Mouse (Mus musculus): ENCODE results near the gene Creb3l2. TPM values are rescaled to one million over a fixed set of nuclear protein-coding genes. Genes with fewer than 3 reads are reported as not detected.

Gene Creb3l2
- polyA plus RNA-seq, 1 experiment from 2014 or later: 4.1 TPM

DNA sequence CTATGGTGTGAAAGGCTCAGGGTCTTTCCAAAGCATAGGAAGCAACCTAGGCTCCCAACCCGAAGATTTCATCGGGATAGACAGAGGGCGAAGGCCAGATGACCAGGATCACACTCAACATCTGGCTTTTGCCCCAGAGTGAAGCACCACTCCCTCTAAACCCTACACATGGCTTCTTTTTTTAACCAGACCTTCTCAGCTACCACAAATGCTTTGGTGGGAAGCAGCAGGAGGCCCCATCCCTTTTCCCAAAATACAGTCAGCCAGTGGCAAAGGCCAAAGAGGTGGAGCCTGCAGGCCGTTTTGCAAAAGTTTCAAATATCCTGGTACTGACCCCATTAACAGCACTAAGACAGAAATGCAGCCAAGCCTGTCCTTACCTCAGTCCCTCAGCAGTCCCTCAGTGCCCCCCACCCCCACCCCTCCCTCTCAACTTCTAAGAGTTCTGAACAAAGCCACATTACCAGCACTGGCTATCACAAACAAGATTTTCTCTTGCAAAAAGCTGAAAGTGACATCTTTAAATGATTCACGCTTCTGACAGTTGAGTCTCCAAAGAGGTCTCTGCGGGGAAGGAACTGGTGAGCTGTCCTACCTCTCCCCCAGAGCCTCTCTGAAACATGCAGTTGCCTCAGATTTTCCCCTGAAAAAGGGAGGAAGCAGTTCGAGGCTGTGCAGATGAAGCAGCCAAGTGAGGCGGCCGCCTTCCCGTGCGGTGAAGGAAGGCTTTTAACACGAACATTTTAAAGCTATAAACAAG, 1.3 kb downstream of the Creb3l2 start:
- Histone ChIP-seq H3K27me3 (replicated peaks) (no peaks in the 10 kb centered on the region), H3K36me3 (no peaks in the 10 kb centered on the region), H3K27ac (replicated peaks) (peak overlapping the region; percentile 52), H3K4me3 (replicated peaks) (peak overlapping the region; percentile 69), H3K4me2 (peak overlapping the region; percentile 82), H3K9me3 (replicated peaks) (no peaks in the 10 kb centered on the region), H3K4me1 (peaks cover 15% of the 10 kb centered on the region; the same call in 1 of the 2 replicates), H3K9ac (replicated peaks) (peak overlapping the region; percentile 54)
- no peak for ATAC-seq (ENCODE audit: low FRiP score)
- 16% methylated on average over 12 of the region's 12 CpGs for WGBS

DNA sequence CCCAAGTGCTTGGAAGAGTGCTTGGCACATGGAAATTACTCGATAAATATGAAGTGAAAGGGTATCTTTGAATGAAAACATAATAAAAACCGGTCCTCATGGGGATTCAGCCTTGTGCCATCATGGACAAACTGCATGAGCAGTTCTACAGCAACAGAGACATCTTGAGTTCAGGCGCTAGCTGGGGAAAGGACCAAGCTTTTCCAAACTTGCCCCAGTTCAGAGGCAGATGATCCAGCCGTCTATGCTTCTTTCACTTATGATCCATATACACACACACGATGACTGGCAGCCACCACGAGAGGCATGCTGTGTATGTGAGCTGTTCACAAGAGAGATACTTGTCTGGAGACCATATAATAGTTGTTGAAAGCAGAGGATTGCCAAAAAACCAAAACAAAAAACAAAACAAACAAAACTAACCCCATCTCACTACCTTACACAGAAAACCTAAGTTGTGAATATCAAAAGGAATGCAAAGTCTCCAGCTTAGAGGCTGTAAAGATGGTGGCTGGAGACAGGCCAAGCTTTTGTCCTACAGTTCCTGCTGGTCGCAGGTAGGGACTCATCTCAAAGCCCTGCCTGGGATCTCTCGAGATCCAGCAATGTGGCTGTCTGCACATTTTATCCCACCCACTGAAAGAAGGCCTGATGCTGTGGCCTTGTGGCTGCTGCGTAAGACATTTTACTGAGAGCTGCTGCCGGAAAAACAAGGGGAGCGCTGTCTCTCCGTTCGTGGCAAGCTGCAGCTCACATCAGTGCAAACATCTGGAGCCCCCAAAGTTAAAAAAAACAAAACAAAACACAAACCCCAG, 2.1 kb downstream of the Creb3l2 start:
- H3K4me1 ChIP-seq: peaks cover 15% of the 10 kb centered on the region; the same call in 1 of the 2 replicates
- peak overlapping the region; percentile 82 for H3K4me2 ChIP-seq
- H3K27ac ChIP-seq (replicated peaks): peak overlapping the region; percentile 50
- H3K9ac ChIP-seq (replicated peaks): peak overlapping the region; percentile 54; the same call in 1 of the 2 replicates
- ATAC-seq (ENCODE audit: low FRiP score): no peak
- no peaks in the 10 kb centered on the region for H3K27me3 ChIP-seq (replicated peaks)
- H3K36me3 ChIP-seq: no peaks in the 10 kb centered on the region
- peak overlapping the region; percentile 69 for H3K4me3 ChIP-seq (replicated peaks)
- 58% methylated on average over 13 of the region's 13 CpGs for WGBS
- H3K9me3 ChIP-seq (replicated peaks): no peaks in the 10 kb centered on the region

DNA sequence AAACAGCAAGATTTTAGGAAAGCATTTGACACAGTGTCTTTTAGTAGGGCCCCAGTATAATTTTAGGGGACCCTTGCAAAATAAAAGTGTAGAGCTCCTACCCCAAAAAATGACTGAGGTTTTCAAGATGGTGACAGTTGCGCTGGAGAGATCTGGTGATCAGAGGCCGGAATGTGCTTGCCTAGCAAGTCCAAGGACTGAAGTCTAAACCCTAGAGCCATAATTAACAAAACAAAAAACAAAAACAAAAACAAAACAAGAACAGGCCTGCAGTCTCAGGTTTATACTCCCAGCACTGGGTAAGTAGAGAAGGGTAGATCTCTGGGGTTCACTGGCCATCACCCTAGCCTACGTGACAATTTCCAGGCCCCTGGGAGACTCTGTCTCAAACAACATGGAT, 3.4 kb downstream of the Creb3l2 start:
- 0 out of 2 replicates have a peak overlapping the region, but pooled peaks have one; percentile 17 for H3K4me2 ChIP-seq
- H3K9me3 ChIP-seq (replicated peaks): no peaks in the 10 kb centered on the region
- peaks cover 15% of the 10 kb centered on the region; the same call in 1 of the 2 replicates for H3K4me1 ChIP-seq
- no peak overlapping the region for H3K27ac ChIP-seq (replicated peaks)
- ATAC-seq (ENCODE audit: low FRiP score): no peak
- H3K36me3 ChIP-seq: no peaks in the 10 kb centered on the region
- no peak overlapping the region for H3K4me3 ChIP-seq (replicated peaks)
- H3K9ac ChIP-seq (replicated peaks): no peak overlapping the region
- 94% methylated on average over 3 of the region's 3 CpGs for WGBS
- no peaks in the 10 kb centered on the region for H3K27me3 ChIP-seq (replicated peaks)

DNA sequence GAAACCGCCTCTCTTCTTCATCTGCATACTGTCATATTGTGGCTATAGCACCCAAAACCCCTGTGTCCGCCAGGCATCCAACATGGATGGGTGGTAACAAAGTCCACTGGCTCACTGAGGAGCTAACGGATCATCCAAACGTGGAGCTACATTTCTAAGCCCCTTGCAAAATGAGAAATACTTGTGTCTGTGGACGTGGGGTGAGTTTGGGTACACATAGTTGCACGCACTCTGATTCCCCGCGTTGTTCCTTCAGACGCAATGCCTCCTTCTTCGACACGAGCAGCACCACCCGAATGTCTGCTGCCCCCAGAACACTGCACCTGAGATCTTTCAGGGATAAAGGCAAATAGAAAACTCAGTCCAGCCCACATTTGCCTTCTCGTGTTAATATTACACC, 4.9 kb downstream of the Creb3l2 start:
- Histone ChIP-seq H3K36me3 (no peaks in the 10 kb centered on the region), H3K27me3 (replicated peaks) (no peaks in the 10 kb centered on the region), H3K4me3 (replicated peaks) (no peak overlapping the region), H3K4me1 (peaks cover 10% of the 10 kb centered on the region; the same call in 1 of the 2 replicates), H3K9ac (replicated peaks) (no peak overlapping the region), H3K9me3 (replicated peaks) (no peaks in the 10 kb centered on the region), H3K4me2 (no peak overlapping the region), H3K27ac (replicated peaks) (no peak overlapping the region)
- 91% methylated on average over 13 of the region's 13 CpGs for WGBS
- no peak for ATAC-seq (ENCODE audit: low FRiP score)

DNA sequence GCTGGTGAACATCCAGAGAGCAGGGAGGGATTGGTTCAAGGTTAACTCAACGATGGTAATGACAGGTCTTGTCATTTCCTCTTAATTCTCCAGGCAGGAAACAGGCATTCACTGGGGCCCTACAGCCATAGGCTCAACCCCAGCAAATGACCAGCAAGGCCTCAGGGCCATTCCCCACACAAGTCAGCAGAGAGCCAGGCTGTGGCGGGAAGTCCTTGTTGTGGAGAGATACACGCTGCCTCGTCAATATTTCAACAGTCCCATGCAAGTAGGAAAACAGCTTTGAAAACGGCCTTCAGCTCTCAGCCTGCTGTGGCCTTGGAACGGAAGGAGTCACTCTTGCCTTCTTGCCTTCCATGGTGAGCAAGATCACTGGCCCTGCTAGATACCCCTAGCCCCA, 6.6 kb downstream of the Creb3l2 start:
- 89% methylated on average over 6 of the region's 6 CpGs for WGBS
- Histone ChIP-seq H3K9me3 (replicated peaks) (no peaks in the 10 kb centered on the region), H3K27ac (replicated peaks) (no peak overlapping the region), H3K4me2 (no peak overlapping the region), H3K4me3 (replicated peaks) (no peak overlapping the region), H3K27me3 (replicated peaks) (no peaks in the 10 kb centered on the region), H3K36me3 (no peaks in the 10 kb centered on the region), H3K4me1 (peaks cover 16% of the 10 kb centered on the region), H3K9ac (replicated peaks) (no peak overlapping the region)
- no peak for ATAC-seq (ENCODE audit: low FRiP score)

DNA sequence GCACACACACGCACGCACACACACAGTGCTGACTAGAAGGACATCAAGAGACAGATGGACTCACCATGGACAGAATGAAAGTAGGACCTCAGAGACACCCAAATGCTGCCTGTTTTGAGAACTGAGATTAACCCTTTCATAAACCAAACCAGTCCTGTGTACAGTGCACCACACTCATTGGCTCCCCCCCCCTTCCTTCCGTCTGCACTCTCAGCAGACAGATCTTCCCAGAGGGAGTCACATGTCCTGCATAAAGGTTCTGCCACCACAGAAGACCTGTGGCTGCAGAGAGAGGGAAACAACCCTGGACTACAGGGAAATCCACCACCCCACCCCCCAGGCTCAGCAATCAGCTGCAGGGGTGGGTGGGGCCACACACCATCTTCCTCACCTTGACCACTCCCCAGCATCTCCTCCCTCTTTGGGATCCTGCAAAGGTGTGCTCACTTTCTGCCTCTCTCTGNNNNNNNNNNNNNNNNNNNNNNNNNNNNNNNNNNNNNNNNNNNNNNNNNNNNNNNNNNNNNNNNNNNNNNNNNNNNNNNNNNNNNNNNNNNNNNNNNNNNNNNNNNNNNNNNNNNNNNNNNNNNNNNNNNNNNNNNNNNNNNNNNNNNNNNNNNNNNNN, 12.0 kb downstream of the Creb3l2 start:
- Histone ChIP-seq H3K27me3 (replicated peaks) (no peaks in the 10 kb centered on the region), H3K9me3 (replicated peaks) (no peaks in the 10 kb centered on the region), H3K4me1 (peaks cover 20% of the 10 kb centered on the region), H3K4me2 (no peak overlapping the region), H3K36me3 (no peaks in the 10 kb centered on the region), H3K9ac (replicated peaks) (no peak overlapping the region), H3K27ac (replicated peaks) (peak overlapping the region; percentile 74; the same call in 1 of the 2 replicates), H3K4me3 (replicated peaks) (no peak overlapping the region)
- 86% methylated on average over 3 of the region's 3 CpGs for WGBS
- no peak for ATAC-seq (ENCODE audit: low FRiP score)

DNA sequence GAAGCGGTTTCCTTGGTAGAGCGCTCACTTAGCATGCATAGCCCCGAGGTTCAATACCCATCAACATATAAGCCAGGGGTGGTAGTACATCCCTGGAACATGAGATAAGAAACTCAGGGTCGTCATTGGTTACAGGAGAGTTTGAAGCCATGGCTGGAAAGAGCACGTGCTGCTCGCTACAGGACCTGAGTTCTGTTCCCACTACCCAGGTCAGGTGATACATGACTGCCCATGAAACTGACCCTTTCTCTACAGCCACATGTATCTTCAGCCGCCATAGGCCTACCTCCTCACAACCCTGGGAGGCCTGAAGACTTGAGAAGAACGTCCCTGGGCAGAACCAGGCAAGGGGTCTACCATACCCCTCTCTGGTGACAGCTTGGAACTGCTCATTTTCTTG, 13.0 kb downstream of the Creb3l2 start:
- WGBS: 89% methylated on average over 8 of the region's 8 CpGs
- Histone ChIP-seq H3K4me3 (replicated peaks) (no peak overlapping the region), H3K4me1 (peaks cover 20% of the 10 kb centered on the region), H3K4me2 (no peak overlapping the region), H3K36me3 (no peaks in the 10 kb centered on the region), H3K27ac (replicated peaks) (no peak overlapping the region), H3K9me3 (replicated peaks) (no peaks in the 10 kb centered on the region), H3K27me3 (replicated peaks) (no peaks in the 10 kb centered on the region), H3K9ac (replicated peaks) (no peak overlapping the region)
- ATAC-seq (ENCODE audit: low FRiP score): no peak

DNA sequence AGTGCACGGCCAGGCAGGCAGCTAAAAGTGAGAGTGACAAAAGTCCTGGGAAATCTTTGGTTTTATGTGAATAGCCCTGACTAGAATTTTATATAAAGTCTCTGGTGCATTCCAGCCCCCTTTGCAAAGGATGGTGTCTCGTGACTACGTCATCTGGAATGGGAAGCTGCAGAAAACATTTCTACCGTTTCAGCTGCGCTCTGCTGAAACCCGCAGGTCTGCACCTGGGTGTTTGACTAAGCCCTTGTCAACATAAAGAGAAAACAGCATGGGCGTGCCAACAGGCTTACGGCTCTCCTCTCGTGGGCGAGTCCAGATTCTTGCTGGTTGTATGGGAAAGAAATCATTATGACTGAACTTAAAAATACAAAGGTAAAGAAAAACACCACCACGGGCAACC, 13.9 kb downstream of the Creb3l2 start:
- Histone ChIP-seq H3K4me3 (replicated peaks) (no peak overlapping the region), H3K9me3 (replicated peaks) (no peaks in the 10 kb centered on the region), H3K4me2 (no peak overlapping the region), H3K27me3 (replicated peaks) (no peaks in the 10 kb centered on the region), H3K4me1 (peaks cover 20% of the 10 kb centered on the region), H3K27ac (replicated peaks) (no peak overlapping the region), H3K9ac (replicated peaks) (no peak overlapping the region), H3K36me3 (no peaks in the 10 kb centered on the region)
- 86% methylated on average over 11 of the region's 11 CpGs for WGBS
- no peak for ATAC-seq (ENCODE audit: low FRiP score)

DNA sequence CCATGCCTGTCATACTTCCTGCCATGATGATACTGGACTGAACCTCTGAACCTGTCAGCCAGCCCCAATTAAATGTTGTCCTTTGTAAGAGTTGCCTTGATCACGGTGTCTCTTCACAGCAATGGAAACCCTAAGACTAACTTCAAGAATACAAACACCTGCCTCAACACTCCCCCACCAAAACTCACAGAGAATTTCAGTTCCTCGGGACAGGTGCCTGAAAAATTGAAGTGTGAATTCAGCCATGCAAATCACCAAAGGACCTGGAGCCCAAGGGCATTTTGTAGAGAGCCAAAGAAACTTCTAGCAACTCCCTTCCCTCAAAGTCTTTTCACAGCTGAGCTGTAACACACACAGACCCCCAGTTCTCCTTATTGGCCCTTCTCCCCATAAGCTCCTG, 15.3 kb downstream of the Creb3l2 start:
- no peak for ATAC-seq (ENCODE audit: low FRiP score)
- 93% methylated on average over 2 of the region's 2 CpGs for WGBS

DNA sequence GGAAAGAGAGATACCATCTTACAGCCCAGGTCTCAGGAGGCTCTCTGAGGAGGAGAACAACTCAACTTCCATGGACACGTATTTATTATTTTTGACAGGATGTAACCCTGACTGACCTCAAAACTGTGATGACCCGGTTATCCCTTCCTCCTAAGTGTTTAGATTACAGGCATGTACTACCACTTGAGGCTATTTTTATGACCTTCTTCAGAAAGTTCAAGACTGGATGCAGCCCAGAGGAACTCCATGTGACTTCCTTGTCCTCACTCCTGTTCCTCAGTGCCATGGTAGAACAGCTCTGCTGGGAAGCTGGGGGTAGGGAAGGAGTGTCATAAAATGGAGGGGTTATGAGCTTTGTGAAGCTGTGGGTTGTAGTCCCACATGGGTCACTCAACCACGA, 16.1 kb downstream of the Creb3l2 start:
- Histone ChIP-seq H3K27me3 (replicated peaks) (no peaks in the 10 kb centered on the region), H3K4me1 (peaks cover 12% of the 10 kb centered on the region), H3K36me3 (no peaks in the 10 kb centered on the region), H3K4me3 (replicated peaks) (no peak overlapping the region), H3K9me3 (replicated peaks) (no peaks in the 10 kb centered on the region), H3K4me2 (no peak overlapping the region), H3K27ac (replicated peaks) (no peak overlapping the region), H3K9ac (replicated peaks) (no peak overlapping the region)
- ATAC-seq (ENCODE audit: low FRiP score): no peak
- 69% methylated on average over 3 of the region's 3 CpGs for WGBS

More for the DNA sequence above, 15.3 kb downstream of the Creb3l2 start:
- Histone ChIP-seq H3K4me3 (replicated peaks) (no peak overlapping the region), H3K27ac (replicated peaks) (no peak overlapping the region), H3K4me1 (peaks cover 20% of the 10 kb centered on the region), H3K36me3 (no peaks in the 10 kb centered on the region), H3K4me2 (no peak overlapping the region), H3K27me3 (replicated peaks) (no peaks in the 10 kb centered on the region), H3K9ac (replicated peaks) (no peak overlapping the region), H3K9me3 (replicated peaks) (no peaks in the 10 kb centered on the region)

DNA sequence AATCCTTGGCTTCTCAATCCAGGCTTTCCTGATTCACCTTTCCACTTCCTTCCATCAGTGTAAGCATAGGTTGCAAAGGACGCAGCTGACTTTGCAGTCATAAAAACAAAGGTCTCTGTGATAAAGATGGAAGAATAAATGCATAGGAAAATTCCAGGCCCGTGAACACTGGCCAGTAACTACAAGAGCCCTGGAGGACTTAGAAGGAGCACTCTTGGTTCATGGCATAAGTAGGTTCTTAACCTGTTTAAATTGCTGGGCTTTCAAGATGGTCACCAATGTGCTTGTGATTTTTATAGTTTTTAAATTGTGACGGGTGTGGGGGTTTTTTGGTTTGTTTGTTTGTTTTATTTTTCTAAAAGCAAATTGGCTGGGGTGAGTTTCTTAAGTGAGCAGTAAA, 16.9 kb downstream of the Creb3l2 start:
- Histone ChIP-seq H3K27me3 (replicated peaks) (no peaks in the 10 kb centered on the region), H3K9me3 (replicated peaks) (no peaks in the 10 kb centered on the region), H3K27ac (replicated peaks) (no peak overlapping the region), H3K4me1 (peaks cover 4% of the 10 kb centered on the region), H3K36me3 (no peaks in the 10 kb centered on the region), H3K9ac (replicated peaks) (no peak overlapping the region), H3K4me3 (replicated peaks) (no peak overlapping the region), H3K4me2 (no peak overlapping the region)
- 92% methylated on average over 3 of the region's 3 CpGs for WGBS
- ATAC-seq (ENCODE audit: low FRiP score): no peak
